Mouse (Mus musculus): ENCODE results near the gene Slc1a7.

DNA sequence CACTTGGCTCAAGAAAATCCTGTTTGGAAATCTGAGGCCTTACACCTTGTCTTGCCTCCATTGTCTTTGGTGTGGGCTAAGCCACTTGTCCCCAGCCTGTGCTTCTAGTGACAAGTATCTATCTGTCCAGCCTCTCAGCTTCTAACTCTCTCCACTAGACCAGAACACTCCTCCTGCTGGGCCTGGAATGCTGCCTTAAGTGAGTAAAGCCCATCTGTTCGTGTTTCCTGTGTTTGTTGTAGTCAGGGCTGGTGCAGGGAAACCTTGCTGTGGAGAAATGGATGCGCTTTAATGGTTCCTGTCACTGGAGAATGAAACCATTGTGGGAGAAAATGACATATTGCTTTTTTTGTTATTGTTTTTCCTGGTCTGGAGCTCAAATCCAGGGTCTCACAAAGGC, 11.4 kb downstream of the Slc1a7 start:
- no peak for TF ChIP-seq CTCF (conservative IDR thresholded peaks at IDR 0.05; ENCODE audit: insufficient read depth, insufficient read length, low read depth, low read length)
- TF ChIP-seq POLR2A (IDR thresholded peaks at IDR 0.05; ENCODE audit: low read depth, low read length): no peak
